Mouse (Mus musculus): ENCODE results near the gene Cisd1. TPM values are rescaled to one million over a fixed set of nuclear protein-coding genes. Genes with fewer than 3 reads are reported as not detected.
"Not testable (repeated sequence)": the region's sequence is repeated elsewhere in the genome, so short reads cannot be mapped to it uniquely, and the experiment has no call there.

The Cisd1 gene
- total RNA-seq (2014; rRNA removed; ENCODE audit: low replicate concordance) (134 and 170 TPM in 2 replicates), polyA plus RNA-seq (2015; fragmentation: Nextera tagmentation; extraction: Ambion mirVana) (403 and 429 TPM in 2 replicates)

- peak within 1 kb of the TSS; percentile 91 for H3K4me2 ChIP-seq (ENCODE audit: low read depth, low read length)
- DNase-seq (ENCODE audit: low spot score), result peak; percentile 93
- H3K36me3 ChIP-seq (replicated peaks; ENCODE audit: control insufficient read depth, insufficient read depth, low read length), result no peaks in the 10 kb centered on the region
- H3K27me3 ChIP-seq (ENCODE audit: control insufficient read depth, insufficient read depth, low read length), result no peaks in the 10 kb centered on the region
- peak within 1 kb of the TSS; percentile 87 for H3K27ac ChIP-seq (ENCODE audit: low read depth)
- peaks cover 16% of the 10 kb centered on the region for H3K4me1 ChIP-seq (ENCODE audit: control insufficient read depth, insufficient read depth)
- H3K9ac ChIP-seq (replicated peaks; ENCODE audit: low read depth, low read length), result peak within 1 kb of the TSS; percentile 88
- peak; percentile 85 for ATAC-seq (ENCODE audit: insufficient read depth, low read depth)
- WGBS, result under 1% methylated on average over 59 of the region's 60 CpGs
- H3K4me3 ChIP-seq (ENCODE audit: low read depth, low read length), result peak within 1 kb of the TSS; percentile 95
- H3K9me3 ChIP-seq (replicated peaks; ENCODE audit: control insufficient read depth, low read length), result no peaks in the 10 kb centered on the region
- TF ChIP-seq EP300 (IDR thresholded peaks at IDR 0.05; ENCODE audit: low read depth), result no peak
- TF ChIP-seq CTCF (IDR thresholded peaks at IDR 0.05; ENCODE audit: low read depth), result no peak
Measured at GRCm38 (mm10) chr10:71344579-71345143, at the start of gene Cisd1. Cisd1 (minus strand) TSS chr10:71344954.

- no peak overlapping the region for H3K27ac ChIP-seq (ENCODE audit: low read depth)
- H3K36me3 ChIP-seq (replicated peaks; ENCODE audit: control insufficient read depth, insufficient read depth, low read length), result no peaks in the 10 kb centered on the region
- DNase-seq (ENCODE audit: low spot score), result no peak
- no peak for TF ChIP-seq EP300 (IDR thresholded peaks at IDR 0.05; ENCODE audit: low read depth)
- TF ChIP-seq CTCF (IDR thresholded peaks at IDR 0.05; ENCODE audit: low read depth), result no peak
- no peak overlapping the region for H3K9ac ChIP-seq (replicated peaks; ENCODE audit: low read depth, low read length)
- H3K4me2 ChIP-seq (ENCODE audit: low read depth, low read length), result no peak overlapping the region
- ATAC-seq (ENCODE audit: insufficient read depth, low read depth), result no peak
- H3K4me3 ChIP-seq (ENCODE audit: low read depth, low read length), result no peak overlapping the region
- H3K27me3 ChIP-seq (ENCODE audit: control insufficient read depth, insufficient read depth, low read length), result no peaks in the 10 kb centered on the region
- no peaks in the 10 kb centered on the region for H3K4me1 ChIP-seq (ENCODE audit: control insufficient read depth, insufficient read depth)
- peaks cover 11% of the 10 kb centered on the region; the same call in 1 of the 2 replicates for H3K9me3 ChIP-seq (replicated peaks; ENCODE audit: control insufficient read depth, low read length)
- WGBS, result 89% methylated on average over 5 of the region's 5 CpGs
Measured at GRCm38 (mm10) chr10:71389311-71389710, 44.6 kb upstream of the Cisd1 start.

GRCm38 (mm10) chr10:71384159-71385044 is 39.6 kb upstream of the Cisd1 start:
- Histone ChIP-seq H3K36me3 (replicated peaks; ENCODE audit: control insufficient read depth, insufficient read depth, low read length) (peaks cover 19% of the 10 kb centered on the region), H3K4me3 (ENCODE audit: low read depth, low read length) (no peak overlapping the region), H3K9ac (replicated peaks; ENCODE audit: low read depth, low read length) (no peak overlapping the region), H3K4me2 (ENCODE audit: low read depth, low read length) (no peak overlapping the region), H3K27ac (ENCODE audit: low read depth) (no peak overlapping the region), H3K4me1 (ENCODE audit: control insufficient read depth, insufficient read depth) (no peaks in the 10 kb centered on the region), H3K9me3 (replicated peaks; ENCODE audit: control insufficient read depth, low read length) (no peaks in the 10 kb centered on the region), H3K27me3 (ENCODE audit: control insufficient read depth, insufficient read depth, low read length) (no peaks in the 10 kb centered on the region)
- TF ChIP-seq EP300 (IDR thresholded peaks at IDR 0.05; ENCODE audit: low read depth) (no peak), CTCF (IDR thresholded peaks at IDR 0.05; ENCODE audit: low read depth) (no peak)
- ATAC-seq (ENCODE audit: insufficient read depth, low read depth), result no peak
- 81% methylated on average over 19 of the region's 19 CpGs for WGBS
- DNase-seq (ENCODE audit: low spot score), result no peak

GRCm38 (mm10) chr10:71383552-71383924 is 38.8 kb upstream of the Cisd1 start:
- peaks cover 26% of the 10 kb centered on the region for H3K36me3 ChIP-seq (replicated peaks; ENCODE audit: control insufficient read depth, insufficient read depth, low read length)
- not testable (repeated sequence) for H3K9me3 ChIP-seq (replicated peaks; ENCODE audit: control insufficient read depth, low read length); H3K9ac ChIP-seq (replicated peaks; ENCODE audit: low read depth, low read length); H3K4me1 ChIP-seq (ENCODE audit: control insufficient read depth, insufficient read depth); H3K27ac ChIP-seq (ENCODE audit: low read depth); H3K4me3 ChIP-seq (ENCODE audit: low read depth, low read length); H3K27me3 ChIP-seq (ENCODE audit: control insufficient read depth, insufficient read depth, low read length); H3K4me2 ChIP-seq (ENCODE audit: low read depth, low read length); ATAC-seq (ENCODE audit: insufficient read depth, low read depth); DNase-seq (ENCODE audit: low spot score)
- WGBS, result 69% methylated on average over 6 of the region's 6 CpGs

GRCm38 (mm10) chr10:71382858-71383551 is 38.3 kb upstream of the Cisd1 start:
- ATAC-seq (ENCODE audit: insufficient read depth, low read depth) (no peak), DNase-seq (ENCODE audit: low spot score) (no peak)
- no peaks in the 10 kb centered on the region for H3K4me1 ChIP-seq (ENCODE audit: control insufficient read depth, insufficient read depth)
- H3K4me3 ChIP-seq (ENCODE audit: low read depth, low read length), result no peak overlapping the region
- no peaks in the 10 kb centered on the region for H3K9me3 ChIP-seq (replicated peaks; ENCODE audit: control insufficient read depth, low read length)
- H3K4me2 ChIP-seq (ENCODE audit: low read depth, low read length), result no peak overlapping the region
- no peak overlapping the region for H3K9ac ChIP-seq (replicated peaks; ENCODE audit: low read depth, low read length)
- H3K36me3 ChIP-seq (replicated peaks; ENCODE audit: control insufficient read depth, insufficient read depth, low read length), result peaks cover 29% of the 10 kb centered on the region
- H3K27ac ChIP-seq (ENCODE audit: low read depth), result no peak overlapping the region
- no peaks in the 10 kb centered on the region for H3K27me3 ChIP-seq (ENCODE audit: control insufficient read depth, insufficient read depth, low read length)
- 84% methylated on average over 8 of the region's 8 CpGs for WGBS
- TF ChIP-seq EP300 (IDR thresholded peaks at IDR 0.05; ENCODE audit: low read depth) (no peak), CTCF (IDR thresholded peaks at IDR 0.05; ENCODE audit: low read depth) (no peak)
